Mouse (Mus musculus) embryonic facial prominence, embryonic 14.5 days (tissue): ENCODE measurements at regions not wholly inside any gene's neighbourhood (a gene's known extent, or its start where the extent isn't known, plus 50 kb on each side); places are given as distances from the start of the nearest gene placed in this dataset.

Experiments used
- ATAC-seq: fragments of 200-750 bp; cut with Nextera tagmentation; 2 replicates; pipeline ENCODE4 v1.8.0; 2017; ENCODE audit warnings: low read depth, moderate number of reproducible peaks, moderate TSS enrichment
- DNase-seq: peaks from one replicate; pipeline ENCODE4 v3.0.0-alpha.2; 2015; ENCODE audit warnings: low spot score
- H3K27ac ChIP-seq: fragments of 300-500 bp; sonication (generic); replicated peaks from 2 replicates; pipeline ENCODE4 v1.5.1; 2014; ENCODE audit warnings: low read depth, mild to moderate bottlenecking, low read length, moderate library complexity
- H3K27me3 ChIP-seq: fragments of 300-500 bp; sonication (generic); replicated peaks from 2 replicates; pipeline ENCODE4 v1.6.1; 2014; ENCODE audit warnings: low read length; ENCODE audit not compliant: control insufficient read depth, insufficient read depth
- H3K36me3 ChIP-seq: fragments of 300-500 bp; sonication (generic); 2 replicates; pipeline ENCODE4 v1.6.1; 2014; ENCODE audit warnings: low read length, mixed read lengths; ENCODE audit not compliant: control insufficient read depth, insufficient read depth
- H3K4me1 ChIP-seq: fragments of 300-500 bp; sonication (generic); 2 replicates; pipeline ENCODE4 v1.6.1; 2014; ENCODE audit warnings: antibody characterized with exemption, low read length; ENCODE audit not compliant: control insufficient read depth, insufficient read depth
- H3K4me2 ChIP-seq: fragments of 300-500 bp; sonication (generic); 2 replicates; pipeline ENCODE4 v1.6.1; 2014; ENCODE audit warnings: low read depth, mild to moderate bottlenecking, low read length, moderate library complexity, mixed read lengths
- H3K4me3 ChIP-seq: fragments of 300-500 bp; sonication (generic); 2 replicates; pipeline ENCODE4 v1.5.1; 2014; ENCODE audit warnings: low read depth, mild to moderate bottlenecking, low read length
- H3K9ac ChIP-seq: fragments of 300-500 bp; sonication (generic); 2 replicates; pipeline ENCODE4 v1.6.1; 2014; ENCODE audit warnings: low read depth, mild to moderate bottlenecking, low read length, moderate library complexity, mixed read lengths
- H3K9me3 ChIP-seq: fragments of 300-500 bp; sonication (generic); 2 replicates; pipeline ENCODE4 v1.6.1; 2016; ENCODE audit warnings: low read length; ENCODE audit not compliant: control insufficient read depth
- WGBS: fragments of 180-500 bp; shearing (Covaris S2); extraction: QIAGEN DNeasy Blood & Tissue Kit; methylation state at CpG from one replicate; pipeline ENCODE4 v1.1.7; 2014; 5-methylcytosine and 5-hydroxymethylcytosine counted together

DNA sequence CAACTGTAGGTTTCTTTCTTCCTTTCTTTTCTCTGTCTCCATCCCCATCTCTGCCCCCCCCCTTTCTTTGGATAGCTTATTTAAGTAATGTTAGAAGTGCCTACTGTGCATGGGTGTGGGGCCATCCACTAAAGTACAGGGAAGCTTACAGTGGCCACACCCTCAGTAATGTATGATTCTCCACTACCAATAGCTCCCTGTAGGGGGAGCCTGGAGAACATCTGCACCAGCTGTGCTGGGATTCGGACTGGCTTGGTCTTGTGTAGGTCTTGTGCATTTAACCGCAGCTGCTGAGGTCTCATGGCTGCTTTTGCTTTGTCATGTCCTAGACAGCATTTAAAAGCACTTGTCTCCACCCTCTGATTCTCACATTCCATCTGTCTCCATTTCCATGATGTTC lies 196.8 kb upstream of the Dnajc24 start:
- no peak overlapping the region for H3K4me2 ChIP-seq
- H3K4me1 ChIP-seq = no peaks in the 10 kb centered on the region
- ATAC-seq (no peak), DNase-seq (no peak)
- no peaks in the 10 kb centered on the region for H3K36me3 ChIP-seq
- H3K27me3 ChIP-seq = peaks cover 12% of the 10 kb centered on the region
- H3K9me3 ChIP-seq = peaks cover 6% of the 10 kb centered on the region; the same call in 1 of the 2 replicates
- H3K9ac ChIP-seq = no peak overlapping the region
- 95% methylated on average over 2 of the region's 2 CpGs for WGBS
- H3K27ac ChIP-seq = no peak overlapping the region
- H3K4me3 ChIP-seq = no peak overlapping the region

DNA sequence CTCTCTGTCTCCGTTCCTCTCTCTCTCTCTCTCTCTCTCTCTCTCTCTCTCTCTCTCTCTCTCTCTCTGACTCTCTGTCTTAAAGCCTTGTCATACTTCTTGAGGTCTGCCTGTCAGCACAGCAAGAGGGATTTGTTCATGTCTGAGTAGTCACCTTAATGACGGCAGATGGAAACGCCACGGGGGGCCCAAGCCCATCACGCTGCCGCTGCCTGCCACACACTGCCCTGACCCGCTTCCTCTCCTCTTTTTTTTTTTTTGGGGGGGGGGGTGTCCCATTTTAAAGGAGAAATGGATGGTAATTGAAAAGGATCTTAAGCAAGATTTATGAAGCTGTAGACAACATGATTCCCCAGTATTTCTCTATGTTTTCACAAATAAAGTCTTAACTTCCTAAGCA lies 191.8 kb upstream of the Dnajc24 start:
- H3K36me3 ChIP-seq = no peaks in the 10 kb centered on the region
- H3K9ac ChIP-seq = no peak overlapping the region
- peak overlapping the region; percentile 72 for H3K4me2 ChIP-seq
- H3K9me3 ChIP-seq = peaks cover 2% of the 10 kb centered on the region; the same call in 1 of the 2 replicates
- H3K4me1 ChIP-seq = 0 out of 2 replicates have a peak, but pooled peaks cover 4% of the 10 kb centered on the region
- DNase-seq (peak; percentile 68), ATAC-seq (peak; percentile 30; the same call in 1 of the 2 replicates)
- H3K4me3 ChIP-seq = no peak overlapping the region
- 18% methylated on average over 7 of the region's 7 CpGs for WGBS
- peaks cover 20% of the 10 kb centered on the region for H3K27me3 ChIP-seq
- H3K27ac ChIP-seq = no peak overlapping the region

DNA sequence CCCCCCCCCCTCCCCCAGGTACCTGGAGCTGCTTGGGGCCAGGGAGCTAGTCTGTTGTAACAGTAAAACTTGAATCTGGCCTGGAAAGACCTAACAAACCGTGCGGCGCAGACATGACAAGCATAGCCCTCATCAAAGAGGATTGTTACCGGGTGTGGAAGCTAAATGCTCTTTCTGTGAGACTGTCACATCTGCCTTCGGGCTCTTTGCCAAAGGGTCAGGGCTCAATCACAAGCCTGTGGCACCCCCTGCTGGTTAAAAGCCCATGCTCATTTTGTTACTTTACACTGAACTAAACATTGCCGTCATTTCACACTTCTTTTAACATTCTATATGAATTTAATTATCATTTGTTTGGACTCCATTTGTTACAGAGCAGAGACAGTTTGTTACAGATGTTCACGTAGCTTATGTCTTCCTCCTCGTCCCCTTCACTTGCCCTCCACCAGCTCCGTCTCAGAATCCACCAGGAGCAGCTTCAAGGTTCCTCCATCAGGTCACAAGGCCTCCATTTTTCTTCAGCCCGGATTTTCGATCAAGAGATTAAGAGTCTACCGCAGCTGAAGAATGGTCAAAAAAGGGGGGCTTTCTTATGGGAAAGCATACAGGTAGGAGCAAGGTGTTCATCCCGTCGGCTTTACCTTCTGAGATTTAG lies 191.1 kb upstream of the Dnajc24 start:
- peak; percentile 91 for DNase-seq
- Histone ChIP-seq H3K4me3 (peak overlapping the region; percentile 33), H3K27me3 (peaks cover 20% of the 10 kb centered on the region), H3K36me3 (no peaks in the 10 kb centered on the region), H3K4me1 (0 out of 2 replicates have a peak, but pooled peaks cover 4% of the 10 kb centered on the region), H3K9me3 (no peaks in the 10 kb centered on the region), H3K9ac (peak overlapping the region; percentile 37), H3K27ac (no peak overlapping the region), H3K4me2 (peak overlapping the region; percentile 72)
- ATAC-seq = peak; percentile 81
- 6% methylated on average over 14 of the region's 14 CpGs for WGBS

DNA sequence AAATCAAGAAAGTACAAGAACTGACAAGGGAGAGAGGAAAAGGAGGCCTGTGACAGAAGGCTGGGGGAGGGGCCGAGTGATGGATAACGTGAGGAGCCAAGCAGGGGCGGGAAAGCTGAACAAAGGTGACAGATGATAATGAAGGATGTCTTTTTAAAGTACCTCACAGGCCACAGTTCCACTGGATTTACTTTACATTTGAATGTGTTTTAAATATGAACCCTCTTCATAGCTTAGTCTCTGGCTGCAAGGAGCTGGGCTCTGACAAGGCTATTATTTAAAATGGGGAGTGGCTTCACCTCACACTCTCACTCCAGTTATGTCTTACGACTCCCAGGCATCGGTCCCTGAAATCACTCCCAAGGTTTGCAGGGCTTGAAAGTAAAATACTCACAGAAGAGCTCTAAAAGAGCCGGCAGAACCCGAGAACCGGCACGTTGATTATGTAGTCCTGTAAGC lies 190.6 kb upstream of the Dnajc24 start:
- Histone ChIP-seq H3K9ac (peak overlapping the region; percentile 37), H3K36me3 (no peaks in the 10 kb centered on the region), H3K4me1 (0 out of 2 replicates have a peak, but pooled peaks cover 4% of the 10 kb centered on the region), H3K4me2 (peak overlapping the region; percentile 72), H3K27me3 (peaks cover 20% of the 10 kb centered on the region), H3K27ac (no peak overlapping the region), H3K9me3 (no peaks in the 10 kb centered on the region), H3K4me3 (peak overlapping the region; percentile 33)
- 2% methylated on average over 9 of the region's 9 CpGs for WGBS
- ATAC-seq (peak; percentile 28; the same call in 1 of the 2 replicates), DNase-seq (no peak)

DNA sequence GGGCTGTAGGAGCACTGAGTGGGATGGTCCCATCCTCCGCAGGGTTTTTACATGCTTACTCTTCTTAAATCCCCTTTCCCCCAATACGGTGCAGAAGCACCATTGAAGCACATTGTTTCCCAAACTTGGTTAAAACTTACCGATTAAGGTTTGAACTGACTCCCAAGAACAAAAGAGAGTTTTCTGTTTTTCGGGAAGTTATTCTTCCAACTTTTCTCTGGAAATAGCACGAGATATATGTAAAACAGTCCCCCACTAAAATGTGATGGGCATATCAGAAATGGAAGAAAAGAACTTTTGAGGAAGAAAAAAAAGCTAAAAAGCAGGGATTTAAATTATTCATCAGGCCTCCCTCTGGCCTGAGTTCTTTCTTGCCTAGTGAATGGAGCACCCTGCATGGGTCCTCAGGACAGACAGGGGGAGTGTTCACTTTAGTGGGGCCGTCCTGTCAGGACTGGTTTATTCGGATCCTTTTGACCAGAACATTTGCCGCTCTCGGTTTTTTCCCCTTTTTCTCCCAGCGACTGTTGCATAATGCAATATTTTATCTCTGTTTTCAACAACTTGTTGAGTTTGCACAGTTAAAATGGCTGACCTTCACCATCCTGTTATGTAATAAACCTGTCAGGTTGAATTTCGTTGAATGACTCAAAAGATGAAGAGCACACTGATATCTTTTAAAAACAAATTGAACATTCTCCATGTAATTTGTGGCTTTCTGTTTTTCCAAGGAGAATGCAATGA lies 187.4 kb upstream of the Dnajc24 start:
- H3K27me3 ChIP-seq = peaks cover 8% of the 10 kb centered on the region; the same call in 1 of the 2 replicates
- 36% methylated on average over 11 of the region's 11 CpGs for WGBS
- H3K9ac ChIP-seq = no peak overlapping the region
- no peaks in the 10 kb centered on the region for H3K36me3 ChIP-seq
- DNase-seq (no peak), ATAC-seq (no peak)
- no peak overlapping the region for H3K4me2 ChIP-seq
- no peak overlapping the region for H3K27ac ChIP-seq
- H3K4me1 ChIP-seq = 0 out of 2 replicates have a peak, but pooled peaks cover 4% of the 10 kb centered on the region
- H3K9me3 ChIP-seq = no peaks in the 10 kb centered on the region
- H3K4me3 ChIP-seq = no peak overlapping the region

DNA sequence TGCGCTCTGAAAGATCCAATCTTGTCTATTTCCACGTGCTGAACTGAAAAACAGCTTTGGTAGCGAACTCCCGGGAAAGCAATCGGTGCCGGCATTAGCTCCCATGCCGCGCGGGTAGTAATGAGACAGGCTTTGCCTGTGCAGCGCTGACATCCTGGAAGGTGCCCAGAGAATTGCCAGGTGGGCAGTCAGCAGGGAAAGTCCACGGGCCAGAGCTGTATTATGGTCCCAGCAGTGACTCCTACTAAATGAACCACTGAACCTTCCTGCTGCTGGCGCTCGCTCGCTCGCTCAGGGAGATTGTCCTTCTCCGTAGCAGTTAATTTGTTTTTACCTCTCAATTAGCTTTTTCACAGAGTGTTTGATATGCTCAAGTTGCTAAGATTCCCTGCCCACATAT lies 180.3 kb upstream of the Dnajc24 start:
- 67% methylated on average over 15 of the region's 16 CpGs for WGBS
- DNase-seq = no peak

DNA sequence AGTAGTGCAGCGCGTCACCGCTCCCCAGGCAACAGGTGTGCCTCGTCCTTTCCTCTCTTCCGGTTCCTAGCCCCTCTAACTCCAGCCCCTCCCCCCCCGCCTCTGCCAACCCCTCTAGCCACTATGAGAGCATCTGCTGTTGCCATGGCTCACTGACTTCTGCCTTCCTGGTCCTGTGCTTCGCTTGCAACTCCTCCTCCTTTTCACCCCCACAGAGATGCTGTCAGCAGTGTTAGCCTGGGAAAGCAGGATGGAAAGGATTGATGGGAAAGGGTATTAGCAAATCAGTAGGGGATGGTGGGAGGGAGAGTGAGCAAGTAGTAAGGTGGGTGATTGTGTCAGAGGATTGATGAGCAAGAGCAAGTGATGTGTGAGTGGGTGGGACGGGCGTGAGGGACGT lies 178.7 kb upstream of the Dnajc24 start:
- ATAC-seq = no peak; the same call in 1 of the 2 replicates
- H3K9ac ChIP-seq = no peak overlapping the region
- H3K27ac ChIP-seq = no peak overlapping the region
- H3K4me2 ChIP-seq = no peak overlapping the region
- no peaks in the 10 kb centered on the region for H3K27me3 ChIP-seq
- no peak for DNase-seq
- WGBS = 8% methylated on average over 9 of the region's 10 CpGs
- no peaks in the 10 kb centered on the region for H3K36me3 ChIP-seq
- no peak overlapping the region for H3K4me3 ChIP-seq
- no peaks in the 10 kb centered on the region for H3K9me3 ChIP-seq
- no peaks in the 10 kb centered on the region for H3K4me1 ChIP-seq

More for the DNA sequence above, 180.3 kb upstream of the Dnajc24 start:
- Histone ChIP-seq H3K4me2 (no peak overlapping the region), H3K4me1 (no peaks in the 10 kb centered on the region), H3K9me3 (no peaks in the 10 kb centered on the region), H3K9ac (no peak overlapping the region), H3K4me3 (no peak overlapping the region), H3K27ac (no peak overlapping the region), H3K36me3 (no peaks in the 10 kb centered on the region), H3K27me3 (no peaks in the 10 kb centered on the region)
- no peak for ATAC-seq

DNA sequence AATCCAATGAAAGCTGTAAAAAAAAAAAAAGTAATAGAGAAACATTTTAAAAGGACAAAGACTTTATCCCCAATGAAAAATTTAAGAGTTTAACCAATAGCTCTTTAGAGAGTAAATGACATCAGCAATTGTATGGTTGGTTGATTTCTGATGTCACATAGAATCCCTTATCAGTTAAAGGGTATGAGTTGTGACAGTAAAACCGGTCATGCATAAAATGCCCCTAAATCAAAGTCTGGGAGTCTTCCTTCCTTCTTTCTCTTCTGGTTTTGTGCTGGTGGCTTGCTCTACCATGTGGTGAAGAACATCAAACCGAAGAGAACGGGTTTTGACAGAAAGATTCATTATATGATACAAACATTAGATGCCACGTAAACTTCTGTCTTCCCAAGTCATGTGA lies 159.3 kb upstream of the Dnajc24 start:
- peak; percentile 23 for DNase-seq
- Histone ChIP-seq H3K36me3 (no peaks in the 10 kb centered on the region), H3K27ac (no peak overlapping the region), H3K4me1 (no peaks in the 10 kb centered on the region), H3K9me3 (no peaks in the 10 kb centered on the region), H3K4me3 (no peak overlapping the region), H3K9ac (no peak overlapping the region), H3K4me2 (no peak overlapping the region), H3K27me3 (no peaks in the 10 kb centered on the region)
- no peak for ATAC-seq
- WGBS = 73% methylated on average over 4 of the region's 4 CpGs
